Mouse (Mus musculus): ENCODE measurements at regions not wholly inside any gene's neighbourhood (a gene's known extent, or its start where the extent isn't known, plus 50 kb on each side); places are given as distances from the start of the nearest gene placed in this dataset.
A peak's percentile ranks its signal among the peaks of the same experiment; 100 is the strongest.

- TF ChIP-seq POLR2A (IDR thresholded peaks at IDR 0.05; ENCODE audit: low read depth, low read length): no peak
- TF ChIP-seq CTCF (conservative IDR thresholded peaks at IDR 0.05; ENCODE audit: insufficient read depth, insufficient read length, low read depth, low read length): no peak
- DNase-seq: no peak
- H3K36me3 ChIP-seq (ENCODE audit: control insufficient read depth, insufficient read depth, low read length): no peaks in the 10 kb centered on the region
- 69% methylated on average over 1 of the region's 1 CpGs for WGBS
- no peaks in the 10 kb centered on the region for H3K4me1 ChIP-seq (ENCODE audit: control insufficient read depth, insufficient read depth, low read length)
- H3K27me3 ChIP-seq (replicated peaks; ENCODE audit: control insufficient read depth, insufficient read depth, low read length): no peaks in the 10 kb centered on the region
- H3K27ac ChIP-seq (ENCODE audit: insufficient read depth, low read depth, low read length): no peak overlapping the region
- H3K4me3 ChIP-seq (ENCODE audit: insufficient read depth, low read depth, low read length): no peak overlapping the region
These were observed 332.3 kb upstream of the Tbl1xr1 start for GRCm38 (mm10) chr3:21744107-21744506.

- Histone ChIP-seq H3K36me3 (ENCODE audit: control insufficient read depth, insufficient read depth, low read length) (no peaks in the 10 kb centered on the region), H3K4me3 (ENCODE audit: insufficient read depth, low read depth, low read length) (no peak overlapping the region), H3K27ac (ENCODE audit: insufficient read depth, low read depth, low read length) (no peak overlapping the region), H3K4me1 (ENCODE audit: control insufficient read depth, insufficient read depth, low read length) (0 out of 2 replicates have a peak, but pooled peaks cover 6% of the 10 kb centered on the region), H3K27me3 (replicated peaks; ENCODE audit: control insufficient read depth, insufficient read depth, low read length) (no peaks in the 10 kb centered on the region)
- WGBS: 39% methylated on average over 2 of the region's 2 CpGs
- TF ChIP-seq POLR2A (IDR thresholded peaks at IDR 0.05; ENCODE audit: low read depth, low read length) (no peak), CTCF (conservative IDR thresholded peaks at IDR 0.05; ENCODE audit: insufficient read depth, insufficient read length, low read depth, low read length) (no peak)
- DNase-seq: peak; percentile 62
These were observed 315.8 kb upstream of the Tbl1xr1 start for GRCm38 (mm10) chr3:21760516-21761218.

GRCm38 (mm10) chr3:21761219-21761600 is 315.2 kb upstream of the Tbl1xr1 start:
- Histone ChIP-seq H3K27me3 (replicated peaks; ENCODE audit: control insufficient read depth, insufficient read depth, low read length) (no peaks in the 10 kb centered on the region), H3K27ac (ENCODE audit: insufficient read depth, low read depth, low read length) (no peak overlapping the region), H3K4me1 (ENCODE audit: control insufficient read depth, insufficient read depth, low read length) (0 out of 2 replicates have a peak, but pooled peaks cover 6% of the 10 kb centered on the region), H3K4me3 (ENCODE audit: insufficient read depth, low read depth, low read length) (no peak overlapping the region), H3K36me3 (ENCODE audit: control insufficient read depth, insufficient read depth, low read length) (no peaks in the 10 kb centered on the region)
- DNase-seq: no peak
- TF ChIP-seq POLR2A (IDR thresholded peaks at IDR 0.05; ENCODE audit: low read depth, low read length) (no peak), CTCF (conservative IDR thresholded peaks at IDR 0.05; ENCODE audit: insufficient read depth, insufficient read length, low read depth, low read length) (no peak)

- WGBS: 59% methylated on average over 3 of the region's 3 CpGs
- H3K36me3 ChIP-seq (ENCODE audit: control insufficient read depth, insufficient read depth, low read length): no peaks in the 10 kb centered on the region
- H3K4me3 ChIP-seq (ENCODE audit: insufficient read depth, low read depth, low read length): no peak overlapping the region
- H3K27me3 ChIP-seq (replicated peaks; ENCODE audit: control insufficient read depth, insufficient read depth, low read length): no peaks in the 10 kb centered on the region
- DNase-seq: no peak
- H3K27ac ChIP-seq (ENCODE audit: insufficient read depth, low read depth, low read length): no peak overlapping the region
- TF ChIP-seq CTCF (conservative IDR thresholded peaks at IDR 0.05; ENCODE audit: insufficient read depth, insufficient read length, low read depth, low read length): no peak
- no peak for TF ChIP-seq POLR2A (IDR thresholded peaks at IDR 0.05; ENCODE audit: low read depth, low read length)
- 0 out of 2 replicates have a peak, but pooled peaks cover 6% of the 10 kb centered on the region for H3K4me1 ChIP-seq (ENCODE audit: control insufficient read depth, insufficient read depth, low read length)
These were observed 314.5 kb upstream of the Tbl1xr1 start for GRCm38 (mm10) chr3:21761909-21762308.

- no peak overlapping the region for H3K27ac ChIP-seq (ENCODE audit: insufficient read depth, low read depth, low read length)
- no peaks in the 10 kb centered on the region; the same call in 1 of the 2 replicates for H3K27me3 ChIP-seq (replicated peaks; ENCODE audit: control insufficient read depth, insufficient read depth, low read length)
- DNase-seq: no peak
- no peak overlapping the region for H3K4me3 ChIP-seq (ENCODE audit: insufficient read depth, low read depth, low read length)
- no peaks in the 10 kb centered on the region for H3K36me3 ChIP-seq (ENCODE audit: control insufficient read depth, insufficient read depth, low read length)
- H3K4me1 ChIP-seq (ENCODE audit: control insufficient read depth, insufficient read depth, low read length): no peaks in the 10 kb centered on the region
- TF ChIP-seq CTCF (conservative IDR thresholded peaks at IDR 0.05; ENCODE audit: insufficient read depth, insufficient read length, low read depth, low read length) (no peak), POLR2A (IDR thresholded peaks at IDR 0.05; ENCODE audit: low read depth, low read length) (no peak)
- 92% methylated on average over 1 of the region's 1 CpGs for WGBS
These were observed 308.4 kb upstream of the Tbl1xr1 start for GRCm38 (mm10) chr3:21768081-21768480.

- Histone ChIP-seq H3K27ac (ENCODE audit: insufficient read depth, low read depth, low read length) (no peak overlapping the region), H3K4me1 (ENCODE audit: control insufficient read depth, insufficient read depth, low read length) (no peaks in the 10 kb centered on the region), H3K4me3 (ENCODE audit: insufficient read depth, low read depth, low read length) (no peak overlapping the region), H3K27me3 (replicated peaks; ENCODE audit: control insufficient read depth, insufficient read depth, low read length) (no peaks in the 10 kb centered on the region; the same call in 1 of the 2 replicates), H3K36me3 (ENCODE audit: control insufficient read depth, insufficient read depth, low read length) (no peaks in the 10 kb centered on the region)
- WGBS: 59% methylated on average over 9 of the region's 9 CpGs
- no peak for TF ChIP-seq CTCF (conservative IDR thresholded peaks at IDR 0.05; ENCODE audit: insufficient read depth, insufficient read length, low read depth, low read length)
- TF ChIP-seq POLR2A (IDR thresholded peaks at IDR 0.05; ENCODE audit: low read depth, low read length): no peak
- DNase-seq: no peak
These were observed 306.4 kb upstream of the Tbl1xr1 start for GRCm38 (mm10) chr3:21769920-21770547.

GRCm38 (mm10) chr3:21771752-21772298 is 304.6 kb upstream of the Tbl1xr1 start:
- no peak for DNase-seq
- no peak for TF ChIP-seq CTCF (conservative IDR thresholded peaks at IDR 0.05; ENCODE audit: insufficient read depth, insufficient read length, low read depth, low read length)
- TF ChIP-seq POLR2A (IDR thresholded peaks at IDR 0.05; ENCODE audit: low read depth, low read length): no peak
- WGBS: 73% methylated on average over 4 of the region's 4 CpGs
- no peak overlapping the region for H3K4me3 ChIP-seq (ENCODE audit: insufficient read depth, low read depth, low read length)
- H3K36me3 ChIP-seq (ENCODE audit: control insufficient read depth, insufficient read depth, low read length): no peaks in the 10 kb centered on the region
- H3K4me1 ChIP-seq (ENCODE audit: control insufficient read depth, insufficient read depth, low read length): no peaks in the 10 kb centered on the region
- no peaks in the 10 kb centered on the region; the same call in 1 of the 2 replicates for H3K27me3 ChIP-seq (replicated peaks; ENCODE audit: control insufficient read depth, insufficient read depth, low read length)
- H3K27ac ChIP-seq (ENCODE audit: insufficient read depth, low read depth, low read length): no peak overlapping the region

All from kidney, adult 2 months (tissue).